Mouse (Mus musculus): ENCODE data around the gene Ms4a14.
"Not testable (repeated sequence)": the region's sequence is repeated elsewhere in the genome, so short reads cannot be mapped to it uniquely, and the experiment has no call there.

Ms4a14 gene

DNA sequence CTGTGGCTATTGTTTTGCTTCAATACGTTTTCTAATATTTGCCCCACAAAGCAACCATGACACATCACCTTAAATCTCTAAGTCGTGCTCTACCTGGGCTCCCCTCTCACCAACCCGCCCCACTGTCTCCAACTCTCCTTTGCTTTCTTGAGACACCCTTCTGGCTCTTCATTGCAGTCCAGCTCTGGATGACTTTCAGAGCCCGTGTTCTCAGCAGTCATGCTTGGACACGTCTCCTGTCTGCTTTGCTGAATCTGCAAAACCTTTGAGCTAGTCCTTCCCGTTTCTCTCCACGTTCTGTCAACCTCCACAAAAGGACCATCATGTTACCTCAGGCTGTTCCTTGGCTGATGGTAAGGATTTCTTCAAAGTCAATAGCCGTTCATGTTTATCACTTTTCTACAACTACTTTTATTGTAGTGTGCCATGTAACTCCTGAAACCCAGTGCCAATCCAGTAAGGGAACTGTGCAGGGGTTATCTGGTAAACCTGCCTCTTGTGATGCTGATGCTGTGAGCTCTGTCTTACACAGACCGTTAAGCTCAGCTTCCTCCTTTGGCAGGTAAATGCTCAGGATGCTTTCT lies 49.6 kb downstream of the Ms4a14 start:
- in situ Hi-C loops (cut with MboI; ENCODE audit: unreplicated experiment in 2 of 2) = no loop called here

DNA sequence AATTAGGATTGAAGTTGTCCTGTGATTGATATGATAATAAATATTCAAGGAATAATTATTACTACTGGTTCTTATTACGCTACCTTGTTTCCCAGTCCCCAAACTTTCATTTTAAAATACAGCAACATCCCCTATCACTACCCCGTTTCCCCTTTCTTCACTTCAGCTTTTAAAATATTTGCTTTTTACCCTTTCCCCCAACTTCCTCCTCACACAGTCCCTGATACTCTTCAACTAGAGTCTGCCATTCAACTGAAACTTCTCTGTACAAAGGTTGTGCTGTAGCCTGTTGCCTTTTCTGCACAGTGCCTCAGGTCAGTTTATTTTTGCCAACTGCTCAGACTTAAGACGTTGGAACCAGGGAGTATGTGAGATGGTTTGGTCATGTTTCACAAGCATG lies 50.7 kb downstream of the Ms4a14 start:
- in situ Hi-C loops (cut with MboI; ENCODE audit: unreplicated experiment in 2 of 2) = no loop called here

DNA sequence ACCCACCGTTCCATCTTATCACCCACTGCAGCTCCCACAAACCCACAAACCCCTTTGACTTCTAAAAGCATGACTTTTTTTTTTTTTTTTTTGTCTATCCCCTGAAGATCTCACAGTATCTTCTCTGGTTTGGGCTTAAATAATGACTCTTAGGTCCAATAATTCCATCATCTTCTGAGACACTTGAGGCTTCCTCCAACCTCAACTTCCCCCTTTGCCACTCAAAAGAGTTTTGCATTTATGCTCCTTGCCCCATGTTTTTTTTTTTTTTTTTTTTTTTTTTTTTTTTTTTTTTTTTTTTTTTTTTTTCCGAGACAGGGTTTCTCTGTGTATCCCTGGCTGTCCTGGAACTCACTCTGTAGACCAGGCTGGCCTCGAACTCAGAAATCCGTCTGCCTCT lies 51.3 kb downstream of the Ms4a14 start:
- in situ Hi-C loops (cut with MboI; ENCODE audit: unreplicated experiment in 2 of 2) = not testable (repeated sequence)

DNA sequence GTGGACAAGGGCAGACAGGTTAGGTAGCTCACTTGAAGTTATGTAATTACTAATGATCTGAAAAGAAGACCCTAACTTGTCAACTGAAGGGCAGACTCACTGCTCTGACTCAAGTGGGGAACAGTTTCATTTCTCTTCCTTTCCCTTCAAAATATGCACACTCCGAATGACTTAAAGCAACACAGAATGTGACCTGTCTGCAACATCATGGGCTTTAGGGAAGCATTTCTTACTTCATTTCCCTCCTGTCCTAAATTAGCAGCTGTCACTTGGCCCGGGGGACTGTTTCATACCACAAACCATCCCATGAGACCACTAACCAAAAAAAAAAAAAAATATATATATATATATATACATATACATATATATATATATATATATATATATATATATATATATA lies 52.7 kb downstream of the Ms4a14 start:
- in situ Hi-C loops (cut with MboI; ENCODE audit: unreplicated experiment in 2 of 2) = no loop called here

Data from v-Abl transformed pro-B cells (cell line).